In genomic region chr13:52822165-52823149, GRCm38 (mm10) we compare ENCODE assay signal across 7 mouse cellular contexts.
A peak's percentile ranks its signal among the peaks of the same experiment; 100 is the strongest.
DNase-seq lines count a peak whose midpoint lies in the region; ATAC-seq and TF ChIP-seq lines count a peak whose summit lies in the region.

No protein-coding gene starts in this region.

- H3K27ac ChIP-seq in heart, embryonic 15.5 days: peak overlapping the region; percentile 54
- H3K27ac ChIP-seq in kidney, postnatal 0 days: peak overlapping the region; percentile 81
- H3K27ac ChIP-seq in macrophage: peak overlapping the region; percentile 92
- H3K27ac ChIP-seq in stomach, embryonic 15.5 days: peak overlapping the region; percentile 69

- peaks cover 57% of the 10 kb centered on the region for H3K4me1 ChIP-seq in heart, embryonic 15.5 days (replicated peaks)
- peaks cover 34% of the 10 kb centered on the region for H3K4me1 ChIP-seq in kidney, postnatal 0 days (replicated peaks; ENCODE audit: insufficient read depth, low read length)
- H3K4me1 ChIP-seq in stomach, embryonic 15.5 days: peaks cover 40% of the 10 kb centered on the region

- no peaks in the 10 kb centered on the region for H3K9me3 ChIP-seq in heart, embryonic 15.5 days (replicated peaks)
- H3K9me3 ChIP-seq in kidney, postnatal 0 days (replicated peaks; ENCODE audit: low read length): no peaks in the 10 kb centered on the region
- H3K9me3 ChIP-seq in stomach, embryonic 15.5 days: no peaks in the 10 kb centered on the region

- ATAC-seq in heart, embryonic 15.5 days (replicated peaks; ENCODE audit: insufficient number of reproducible peaks, insufficient read depth, low FRiP score, low read depth): no peak
- peak; percentile 81 for ATAC-seq in kidney, postnatal 0 days (replicated peaks; ENCODE audit: low FRiP score, low read depth)
- no peak for ATAC-seq in stomach, embryonic 15.5 days (ENCODE audit: insufficient read depth, low FRiP score, low read depth)

- no peaks in the 10 kb centered on the region for H3K27me3 ChIP-seq in heart, embryonic 15.5 days
- no peaks in the 10 kb centered on the region for H3K27me3 ChIP-seq in kidney, postnatal 0 days (ENCODE audit: insufficient read depth, low read length)
- no peaks in the 10 kb centered on the region for H3K27me3 ChIP-seq in stomach, embryonic 15.5 days (replicated peaks)

- H3K4me3 ChIP-seq in heart, embryonic 15.5 days: no peak overlapping the region
- H3K4me3 ChIP-seq in kidney, postnatal 0 days (replicated peaks; ENCODE audit: low read depth, low read length): no peak overlapping the region
- H3K4me3 ChIP-seq in macrophage (ENCODE audit: inconsistent target): no peak overlapping the region
- no peak overlapping the region for H3K4me3 ChIP-seq in stomach, embryonic 15.5 days (replicated peaks)

- H3K4me2 ChIP-seq in heart, embryonic 15.5 days: 0 out of 2 replicates have a peak overlapping the region, but pooled peaks have one; percentile 10
- peak overlapping the region; percentile 19; the same call in 1 of the 2 replicates for H3K4me2 ChIP-seq in kidney, postnatal 0 days (ENCODE audit: low read length)
- peak overlapping the region; percentile 21; the same call in 1 of the 2 replicates for H3K4me2 ChIP-seq in stomach, embryonic 15.5 days

- H3K9ac ChIP-seq in heart, embryonic 15.5 days: no peak overlapping the region
- H3K9ac ChIP-seq in kidney, postnatal 0 days (ENCODE audit: low read depth, low read length): no peak overlapping the region
- H3K9ac ChIP-seq in stomach, embryonic 15.5 days: no peak overlapping the region

- no peaks in the 10 kb centered on the region for H3K36me3 ChIP-seq in heart, embryonic 15.5 days
- H3K36me3 ChIP-seq in kidney, postnatal 0 days (ENCODE audit: insufficient read depth, low read length): no peaks in the 10 kb centered on the region
- no peaks in the 10 kb centered on the region for H3K36me3 ChIP-seq in macrophage (ENCODE audit: inconsistent target)
- H3K36me3 ChIP-seq in stomach, embryonic 15.5 days: no peaks in the 10 kb centered on the region

- DNase-seq in adrenal gland, adult 18-20 months (ENCODE audit: low spot score in 2 of 2): peak; percentile 67 to 72
- peak; percentile 72 for DNase-seq in embryo, embryonic 11 days
- DNase-seq in kidney, postnatal 0 days (ENCODE audit: low spot score): peak; percentile 89
- no peak for DNase-seq in cerebellum, postnatal 4 days (ENCODE audit: low spot score in 2 of 2)

- H3K79me2 ChIP-seq in macrophage (ENCODE audit: inconsistent target): no peaks in the 10 kb centered on the region

- 38% methylated on average over 20 of the region's 23 CpGs for WGBS in heart, embryonic 15.5 days
- WGBS in kidney, postnatal 0 days: 3% methylated on average over 21 of the region's 23 CpGs
- under 1% methylated on average over 21 of the region's 23 CpGs for WGBS in macrophage (ENCODE audit: missing documents)
- WGBS in stomach, embryonic 15.5 days: 25% methylated on average over 22 of the region's 23 CpGs

- TF ChIP-seq CTCF in kidney, postnatal 0 days (IDR thresholded peaks at IDR 0.05; ENCODE audit: low read depth): no peak

Comparison
In these comparisons a context has a peak if more than half of its experiments do, and no peak if none do; other contexts are left out.
1. DNase-seq: peak in adrenal gland, adult 18-20 months (2 of 2), embryo, embryonic 11 days (single experiment) and kidney, postnatal 0 days (single experiment); none in cerebellum, postnatal 4 days (0 of 2).
2. Peak in every context shown above with its lines, with median percentiles within 50 percentile points of each other: H3K27ac ChIP-seq and H3K4me2 ChIP-seq.